Mouse (Mus musculus) liver, embryonic 16.5 days (tissue): ENCODE data around the gene Gm49366. TPM values are rescaled to one million over a fixed set of nuclear protein-coding genes. Genes with fewer than 3 reads are reported as not detected.
"Not testable (repeated sequence)": the region's sequence is repeated elsewhere in the genome, so short reads cannot be mapped to it uniquely, and the experiment has no call there.

ENCODE experiments used
- ATAC-seq: fragments of 200-750 bp; cut with Nextera tagmentation; 2 replicates; pipeline ENCODE4 v1.8.0; 2017; ENCODE audit warnings: low read depth, mild to moderate bottlenecking, moderate number of reproducible peaks, moderate library complexity
- H3K27ac ChIP-seq: fragments of 300-500 bp; sonication (generic); 2 replicates; pipeline ENCODE4 v1.5.1; 2014; ENCODE audit warnings: mild to moderate bottlenecking, low read length
- H3K27me3 ChIP-seq: fragments of 300-500 bp; sonication (generic); 2 replicates; pipeline ENCODE4 v1.6.1; 2014; ENCODE audit warnings: low read depth, low read length, mixed read lengths; ENCODE audit not compliant: control insufficient read depth, insufficient read depth
- H3K36me3 ChIP-seq: fragments of 300-500 bp; sonication (generic); 2 replicates; pipeline ENCODE4 v1.6.1; 2014; ENCODE audit warnings: mild to moderate bottlenecking; ENCODE audit not compliant: control insufficient read depth, insufficient read depth
- H3K4me1 ChIP-seq: fragments of 300-500 bp; sonication (generic); 2 replicates; pipeline ENCODE4 v1.6.1; 2014; ENCODE audit warnings: low read depth, low read length, mixed read lengths; ENCODE audit not compliant: control insufficient read depth
- H3K4me2 ChIP-seq: fragments of 300-500 bp; sonication (generic); 2 replicates; pipeline ENCODE4 v1.6.1; 2014; ENCODE audit warnings: low read depth, low read length, mixed read lengths
- H3K4me3 ChIP-seq: fragments of 300-500 bp; sonication (generic); 2 replicates; pipeline ENCODE4 v1.5.1; 2014; ENCODE audit warnings: low read depth, mild to moderate bottlenecking, low read length
- H3K9ac ChIP-seq: fragments of 300-500 bp; sonication (generic); 2 replicates; pipeline ENCODE4 v1.6.1; 2014; ENCODE audit warnings: low read depth, low read length
- H3K9me3 ChIP-seq: fragments of 300-500 bp; sonication (generic); replicated peaks from 2 replicates; pipeline ENCODE4 v1.6.1; 2016; ENCODE audit warnings: low read length; ENCODE audit not compliant: control insufficient read depth
- WGBS: fragments of 180-500 bp; shearing (Covaris S2); extraction: QIAGEN DNeasy Blood & Tissue Kit; methylation state at CpG from one replicate; pipeline ENCODE4 v1.1.7; 2014; ENCODE audit not compliant: insufficient replicate concordance; 5-methylcytosine and 5-hydroxymethylcytosine counted together
- polyA plus RNA-seq: library from polyadenylated mRNA; unstranded; fragments of >200 nt; fragmentation: Nextera tagmentation; extraction: Ambion mirVana; gene quantifications from 2 replicates; pipeline ENCODE4 v1.2.1, GENCODE M21; 2015

The Gm49366 gene
- polyA plus RNA-seq, 1 experiment from 2014 or later: not detected

- Histone ChIP-seq H3K27me3 (peaks cover 8% of the 10 kb centered on the region), H3K27ac (no peak overlapping the region), H3K4me2 (no peak overlapping the region), H3K9me3 (no peaks in the 10 kb centered on the region), H3K9ac (no peak overlapping the region), H3K36me3 (no peaks in the 10 kb centered on the region), H3K4me1 (no peaks in the 10 kb centered on the region), H3K4me3 (no peak overlapping the region)
- 60% methylated on average over 5 of the region's 5 CpGs for WGBS
- no peak for ATAC-seq
Measured at GRCm38 (mm10) chr12:84063228-84063627, 24.5 kb downstream of the Gm49366 start.

- WGBS: 66% methylated on average over 2 of the region's 2 CpGs
Measured at GRCm38 (mm10) chr12:84063833-84064232, 25.1 kb downstream of the Gm49366 start.

GRCm38 (mm10) chr12:84064621-84065020, 25.9 kb downstream of the Gm49366 start:
- Histone ChIP-seq H3K4me2 (no peak overlapping the region), H3K9me3 (no peaks in the 10 kb centered on the region), H3K27me3 (peaks cover 20% of the 10 kb centered on the region), H3K36me3 (no peaks in the 10 kb centered on the region), H3K27ac (no peak overlapping the region), H3K4me1 (no peaks in the 10 kb centered on the region), H3K4me3 (no peak overlapping the region), H3K9ac (no peak overlapping the region)
- no peak for ATAC-seq
- WGBS: 54% methylated on average over 8 of the region's 8 CpGs

More at GRCm38 (mm10) chr12:84063833-84064232, 25.1 kb downstream of the Gm49366 start:
- Histone ChIP-seq H3K4me3 (no peak overlapping the region), H3K4me1 (no peaks in the 10 kb centered on the region), H3K27me3 (peaks cover 14% of the 10 kb centered on the region), H3K27ac (no peak overlapping the region), H3K4me2 (no peak overlapping the region), H3K9ac (no peak overlapping the region), H3K9me3 (no peaks in the 10 kb centered on the region), H3K36me3 (no peaks in the 10 kb centered on the region)
- no peak for ATAC-seq

- Histone ChIP-seq H3K9ac (no peak overlapping the region), H3K4me3 (no peak overlapping the region), H3K4me2 (no peak overlapping the region), H3K4me1 (no peaks in the 10 kb centered on the region), H3K27ac (no peak overlapping the region), H3K9me3 (no peaks in the 10 kb centered on the region), H3K27me3 (peaks cover 34% of the 10 kb centered on the region), H3K36me3 (no peaks in the 10 kb centered on the region)
- no peak for ATAC-seq
- WGBS: 67% methylated on average over 4 of the region's 4 CpGs
Measured at GRCm38 (mm10) chr12:84067752-84068151, 29.0 kb downstream of the Gm49366 start.

- Histone ChIP-seq H3K9me3 (no peaks in the 10 kb centered on the region), H3K4me2 (no peak overlapping the region), H3K4me1 (no peaks in the 10 kb centered on the region), H3K9ac (no peak overlapping the region), H3K4me3 (no peak overlapping the region), H3K36me3 (no peaks in the 10 kb centered on the region), H3K27me3 (peaks cover 34% of the 10 kb centered on the region), H3K27ac (no peak overlapping the region)
- no peak for ATAC-seq
- WGBS: 48% methylated on average over 8 of the region's 8 CpGs
Measured at GRCm38 (mm10) chr12:84068296-84068695, 29.6 kb downstream of the Gm49366 start.

GRCm38 (mm10) chr12:84068986-84069385, 30.3 kb downstream of the Gm49366 start, which contains the start of gene Acot5:
TSS of gene Acot5 (plus strand) at chr12:84069325.
- peak within 1 kb of the TSS; percentile 32 for H3K4me3 ChIP-seq
- H3K4me2 ChIP-seq: peak within 1 kb of the TSS; percentile 53
- no peak within 1 kb of the TSS for H3K9ac ChIP-seq
- no peaks in the 10 kb centered on the region for H3K9me3 ChIP-seq
- peaks cover 34% of the 10 kb centered on the region for H3K27me3 ChIP-seq
- 40% methylated on average over 9 of the region's 9 CpGs for WGBS
- H3K4me1 ChIP-seq: no peaks in the 10 kb centered on the region
- H3K27ac ChIP-seq: no peak within 1 kb of the TSS
- H3K36me3 ChIP-seq: no peaks in the 10 kb centered on the region
- ATAC-seq: no peak

GRCm38 (mm10) chr12:84069582-84069981, 30.8 kb downstream of the Gm49366 start:
- WGBS: under 1% methylated on average over 42 of the region's 52 CpGs
- ATAC-seq, H3K27ac ChIP-seq, H3K36me3 ChIP-seq, H3K4me1 ChIP-seq, H3K9me3 ChIP-seq, H3K9ac ChIP-seq: not testable (repeated sequence)
- Histone ChIP-seq H3K4me3 (peak overlapping the region; percentile 32), H3K27me3 (peaks cover 34% of the 10 kb centered on the region), H3K4me2 (peak overlapping the region; percentile 53)

GRCm38 (mm10) chr12:84071696-84072095, 33.0 kb downstream of the Gm49366 start:
- Histone ChIP-seq H3K27me3 (peaks cover 32% of the 10 kb centered on the region), H3K4me3 (no peak overlapping the region), H3K4me1 (no peaks in the 10 kb centered on the region), H3K27ac (no peak overlapping the region), H3K9ac (no peak overlapping the region), H3K4me2 (no peak overlapping the region), H3K9me3 (no peaks in the 10 kb centered on the region), H3K36me3 (no peaks in the 10 kb centered on the region)
- no peak for ATAC-seq
- 75% methylated on average over 2 of the region's 2 CpGs for WGBS

GRCm38 (mm10) chr12:84077371-84077990, 38.7 kb downstream of the Gm49366 start:
- no peaks in the 10 kb centered on the region for H3K27me3 ChIP-seq
- H3K4me1 ChIP-seq: no peaks in the 10 kb centered on the region
- H3K9ac ChIP-seq: no peak overlapping the region
- no peak overlapping the region for H3K27ac ChIP-seq
- H3K4me2 ChIP-seq: no peak overlapping the region
- H3K4me3 ChIP-seq: no peak overlapping the region
- no peaks in the 10 kb centered on the region for H3K9me3 ChIP-seq
- no peaks in the 10 kb centered on the region for H3K36me3 ChIP-seq
- 56% methylated on average over 4 of the region's 4 CpGs for WGBS
- ATAC-seq: no peak
